Mouse (Mus musculus) MEL-GATA-1-ER (cell line): ENCODE measurements around the gene Enpep.

Source experiments
- DNase-seq: peaks from one replicate; pipeline ENCODE4 v3.0.0-alpha.2; 2012; ENCODE audit warnings: low read depth; ENCODE audit errors: extremely low read depth

Gene Enpep

DNA sequence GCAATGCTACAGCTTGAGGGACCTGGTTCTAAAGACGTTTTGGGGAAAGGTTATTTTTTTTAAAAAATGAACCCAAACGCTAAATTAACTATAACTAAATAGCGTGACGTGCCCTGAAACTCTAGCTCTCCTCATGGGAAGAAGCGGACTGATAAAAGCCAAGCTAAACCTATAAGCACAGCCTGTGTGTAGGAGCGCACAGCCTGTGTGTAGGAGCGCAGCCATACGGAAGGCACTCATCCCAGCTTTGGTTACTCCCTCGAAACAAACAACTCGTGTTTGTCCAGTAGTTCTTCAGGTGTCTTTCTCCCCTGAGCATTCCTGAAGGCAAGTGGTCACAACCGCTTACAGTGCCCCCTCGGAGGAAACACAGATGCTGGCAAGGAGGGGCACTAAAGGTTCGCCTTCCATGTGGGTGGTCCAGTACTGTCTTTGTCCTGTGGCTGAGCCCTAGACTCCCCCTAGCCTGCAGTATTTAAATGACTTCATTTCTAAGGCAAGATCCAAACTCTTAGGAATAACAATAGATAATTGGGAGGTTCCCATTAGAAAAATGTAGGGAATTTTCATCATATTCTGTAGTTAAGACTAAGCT is 93.8 kb downstream of the Enpep start:
- DNase-seq = no peak

DNA sequence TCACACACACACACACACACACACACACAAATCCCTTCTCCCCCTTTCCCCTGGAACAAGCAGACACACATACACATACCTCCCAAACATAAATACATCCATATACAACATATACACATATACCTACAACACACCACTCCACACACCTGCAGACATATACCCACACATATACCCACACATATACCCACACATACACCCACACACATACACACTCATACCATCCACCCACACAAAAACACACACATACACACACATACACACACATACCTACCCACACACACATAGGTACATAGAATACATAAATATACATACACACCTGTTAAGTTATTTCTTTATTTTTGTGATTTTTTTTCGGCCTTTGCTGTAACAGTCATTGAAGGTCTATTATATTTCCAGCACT is 94.5 kb downstream of the Enpep start:
- DNase-seq = no peak

DNA sequence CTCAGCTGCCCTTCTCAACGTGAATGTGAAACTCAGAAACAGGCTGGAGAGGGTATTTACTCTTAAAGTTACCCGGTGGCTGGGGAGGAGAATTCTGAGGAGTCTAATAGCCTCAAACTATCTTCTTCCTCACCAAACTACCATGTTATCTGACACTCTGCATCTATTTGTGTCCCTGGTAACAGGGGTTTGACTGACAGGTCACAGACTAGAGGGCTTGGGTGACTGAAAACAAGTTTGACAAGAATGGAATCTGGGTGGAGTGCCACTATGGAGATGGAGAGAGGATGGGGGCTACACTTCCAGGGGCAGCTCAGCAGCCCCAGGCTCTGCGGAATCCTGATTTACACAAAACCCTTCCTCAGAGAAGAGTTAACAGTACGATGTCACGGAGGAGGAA is 105.2 kb downstream of the Enpep start:
- DNase-seq = no peak

DNA sequence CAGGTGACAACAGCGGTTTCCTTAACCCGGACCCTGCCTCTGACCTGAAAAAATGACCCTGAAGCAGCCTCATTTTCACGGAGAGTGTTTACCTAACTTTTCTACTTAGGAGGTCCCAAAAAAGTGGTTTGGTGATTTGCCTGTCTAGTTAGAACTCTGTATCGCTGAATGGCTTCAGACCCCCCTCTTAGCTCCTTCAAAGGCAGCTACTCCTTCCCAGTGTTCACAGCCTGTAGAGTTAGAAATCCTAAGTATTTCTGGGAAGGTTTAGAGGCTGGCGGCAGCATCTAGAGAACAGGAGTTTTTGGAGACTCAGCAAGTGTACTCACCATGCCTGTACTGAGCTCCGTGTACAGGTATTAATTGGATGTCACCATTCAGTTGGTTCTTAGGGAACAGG is 105.8 kb downstream of the Enpep start:
- DNase-seq = no peak

DNA sequence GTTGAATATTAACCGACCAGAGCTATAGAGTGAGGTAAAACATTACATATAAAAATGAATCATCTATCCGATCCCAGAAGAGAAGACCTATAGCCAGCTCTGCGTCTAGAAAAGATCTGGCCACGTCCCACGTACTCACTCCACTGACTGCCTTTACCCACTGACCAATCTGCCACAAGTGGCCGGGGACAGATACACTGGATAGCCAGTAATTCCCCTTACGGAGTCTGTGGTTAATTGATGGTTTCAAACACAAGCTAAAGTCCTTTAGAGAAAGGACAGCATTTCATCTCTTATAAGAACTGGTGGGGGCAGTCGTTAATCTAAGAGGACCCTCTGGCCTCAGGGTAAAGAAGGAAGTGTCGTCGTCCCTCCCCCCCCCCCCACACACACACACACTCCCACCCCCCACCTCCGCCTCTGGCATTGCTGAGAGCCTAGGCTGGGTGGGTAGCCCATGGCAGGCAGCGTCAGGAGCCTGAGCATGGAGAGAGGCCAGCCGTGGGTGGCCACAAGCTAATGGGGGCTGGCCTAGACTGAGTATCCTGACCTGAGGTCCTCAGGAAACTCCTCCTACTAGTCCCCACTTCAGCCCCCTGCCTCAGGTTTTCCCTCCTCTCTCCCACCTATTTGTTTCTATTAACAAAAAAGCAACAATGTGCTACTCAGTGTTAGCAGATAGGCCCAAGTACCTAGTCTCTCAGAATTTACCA is 106.8 kb downstream of the Enpep start:
- no peak for DNase-seq

DNA sequence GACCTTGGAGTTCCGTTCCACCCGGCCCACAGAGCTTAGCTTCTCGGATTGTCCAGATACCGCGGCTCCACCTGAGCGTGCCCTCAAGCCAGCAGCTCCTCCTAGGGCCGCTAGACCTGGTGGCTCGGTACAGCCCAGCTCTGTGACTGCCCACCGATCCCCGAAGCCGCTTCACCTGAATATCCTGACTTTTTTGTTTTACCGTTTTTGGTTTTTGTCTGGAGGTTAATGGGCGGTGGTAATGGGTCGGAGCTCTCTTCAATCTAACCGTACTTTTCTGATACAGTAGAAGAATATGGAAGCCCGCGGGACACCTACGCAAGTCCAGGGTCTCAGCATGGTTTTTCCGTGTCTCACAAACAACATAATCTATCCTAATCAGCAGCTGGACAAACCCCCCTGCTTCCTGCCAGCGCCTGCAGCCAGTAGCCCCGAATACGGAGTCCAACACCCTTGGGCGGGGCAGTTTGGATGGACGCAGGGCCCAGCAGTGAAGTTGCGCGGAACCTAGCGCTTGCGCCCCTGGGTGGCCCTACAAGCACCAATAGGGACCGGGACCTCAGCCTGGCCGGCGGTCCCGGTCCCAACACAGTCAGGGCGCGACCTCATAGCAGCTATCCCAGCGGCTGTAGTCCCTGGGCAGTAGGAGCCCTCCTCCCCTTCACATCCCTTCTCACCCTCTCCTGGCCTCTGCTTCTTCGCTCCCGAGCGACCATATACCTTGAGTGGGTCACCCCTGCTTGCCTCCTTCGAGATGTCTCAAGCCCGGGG is 107.5 kb downstream of the Enpep start:
- DNase-seq = no peak

DNA sequence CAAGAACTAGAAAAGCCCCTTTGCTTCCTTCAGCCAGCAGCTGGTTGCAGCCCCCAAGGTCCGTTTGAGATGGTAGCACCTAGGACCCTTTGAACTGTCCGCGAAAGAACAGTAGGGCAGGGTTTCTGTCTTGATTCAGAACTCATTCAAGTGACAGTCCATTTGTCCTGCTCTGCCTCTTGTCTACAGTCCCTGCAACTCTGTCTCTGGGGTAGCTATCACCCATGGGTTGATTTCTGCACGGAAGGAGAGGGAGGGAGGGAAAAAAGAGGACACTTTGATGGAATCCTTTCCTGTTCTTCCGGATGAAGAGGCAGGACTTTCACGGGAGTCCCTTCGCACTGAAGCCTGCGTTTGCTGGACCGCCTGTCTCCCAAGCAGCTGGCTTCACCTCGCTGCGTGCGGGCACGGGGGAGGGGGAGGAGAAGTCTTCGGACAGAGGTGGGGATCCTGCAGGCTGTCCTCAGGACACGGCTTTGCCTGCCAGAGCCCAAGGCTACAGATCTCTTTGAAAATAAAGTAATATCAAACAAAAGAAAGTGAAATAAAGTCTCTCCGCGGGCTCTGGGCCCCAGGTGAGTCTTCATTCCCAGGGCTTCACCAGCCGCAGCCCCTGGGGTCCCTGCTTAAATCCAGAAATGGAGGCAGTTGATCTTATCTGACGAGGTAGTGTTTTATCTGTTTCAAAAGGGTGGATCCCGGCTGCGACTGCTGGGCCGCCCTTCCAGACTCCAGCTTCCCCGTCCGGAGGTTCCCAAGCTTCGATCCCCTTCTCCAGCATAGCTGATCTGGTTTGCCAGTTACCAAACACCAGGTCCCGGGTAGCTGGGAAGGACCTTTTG is 108.3 kb downstream of the Enpep start:
- DNase-seq = no peak

DNA sequence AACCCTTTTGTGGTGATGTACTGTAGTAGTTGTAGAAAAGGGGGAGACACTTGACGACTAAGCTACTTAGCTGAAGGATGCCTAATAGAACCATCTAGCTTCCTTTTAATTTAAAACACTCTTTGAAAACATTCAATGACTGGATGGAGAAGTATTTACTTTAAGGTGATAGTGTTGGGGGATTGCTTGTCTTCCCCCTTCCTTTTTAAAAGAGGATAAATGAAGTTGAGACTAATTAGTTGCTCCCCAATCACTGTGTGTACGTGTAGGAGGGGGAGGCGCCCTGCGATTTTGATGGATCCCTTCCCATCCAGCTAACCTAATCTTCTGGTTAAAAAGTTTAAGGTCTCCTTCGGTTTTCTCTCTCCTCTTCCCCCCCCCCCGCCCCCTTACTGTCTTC is 109.1 kb downstream of the Enpep start:
- DNase-seq = no peak

DNA sequence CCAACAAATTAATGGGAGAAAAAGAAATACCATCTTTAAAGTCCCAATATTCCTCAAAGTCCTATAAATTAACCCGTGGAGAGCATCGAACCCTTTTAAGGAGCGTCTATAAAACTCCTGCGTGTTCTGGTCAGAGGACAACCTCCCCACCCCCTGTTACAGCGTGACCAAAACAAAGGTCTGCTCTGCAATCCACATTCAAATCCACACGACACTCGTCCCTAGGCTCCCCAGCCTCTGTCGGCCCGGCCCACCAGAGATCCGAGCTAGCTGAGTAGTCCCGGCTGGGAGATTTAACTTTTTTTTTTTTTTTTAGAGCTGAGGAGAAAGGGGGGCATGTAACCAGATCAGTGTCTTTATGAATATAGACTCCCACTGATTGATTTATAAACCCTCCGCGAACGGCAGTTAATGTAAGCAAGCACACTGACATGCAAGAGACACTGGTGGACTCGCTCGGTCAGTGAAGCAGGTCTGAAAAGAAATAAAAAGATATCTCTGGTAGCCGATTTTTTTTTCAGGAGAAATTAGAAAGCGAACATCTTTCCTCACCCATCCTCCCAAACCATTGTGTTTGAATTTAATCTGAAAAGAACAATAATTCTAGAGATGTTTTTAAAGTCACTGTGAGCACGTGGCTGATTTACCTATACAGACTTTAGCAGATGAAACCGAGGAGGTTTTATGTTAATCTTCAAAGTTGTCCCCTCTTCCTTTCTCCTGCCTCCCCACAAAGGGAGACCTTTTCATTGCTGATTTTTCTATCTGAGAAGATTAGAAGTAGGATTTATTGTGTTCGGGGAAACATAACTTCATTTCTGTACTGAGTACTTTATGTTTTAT is 109.9 kb downstream of the Enpep start:
- no peak for DNase-seq

DNA sequence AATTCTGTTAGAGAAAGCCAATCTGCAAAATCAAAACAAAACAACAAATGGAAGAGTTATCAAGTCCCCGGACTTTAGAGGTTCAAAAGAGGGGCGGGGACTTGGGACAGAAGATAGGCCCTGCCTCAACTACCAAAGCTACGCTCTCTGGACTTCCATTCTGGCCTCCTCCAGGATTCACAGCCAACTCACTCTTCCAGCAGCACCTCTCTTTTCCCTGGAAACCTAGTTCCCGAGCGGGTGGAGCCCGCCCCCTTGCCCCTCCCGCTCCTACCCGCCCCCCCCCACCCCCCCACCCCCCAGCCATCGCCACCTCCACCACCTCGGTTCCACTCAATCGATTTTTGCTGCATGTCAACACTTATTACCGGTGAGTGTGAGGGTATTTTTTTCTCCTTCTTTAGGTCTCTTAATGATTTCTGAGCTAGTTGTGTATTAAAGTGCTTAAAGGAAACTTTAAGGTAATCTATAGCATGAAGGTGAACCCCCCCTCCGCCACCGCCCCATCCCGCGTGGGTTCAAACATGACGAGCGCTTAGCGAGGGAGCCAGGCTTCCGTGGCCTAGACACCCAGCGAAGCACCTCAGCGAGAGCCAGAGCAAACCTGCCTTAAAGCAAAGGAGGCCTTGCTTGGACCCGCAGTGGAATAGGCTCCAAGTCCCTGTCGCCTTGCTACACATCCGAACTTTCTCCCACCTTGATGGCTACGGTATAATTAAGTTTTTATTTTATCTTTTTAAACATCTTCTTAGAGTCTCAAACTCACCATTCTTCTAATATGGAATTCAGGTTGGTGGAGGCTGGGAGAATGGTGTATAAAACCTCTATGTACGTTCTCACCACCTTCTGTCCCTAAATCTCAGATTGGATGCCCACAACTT is 110.9 kb downstream of the Enpep start:
- no peak for DNase-seq

DNA sequence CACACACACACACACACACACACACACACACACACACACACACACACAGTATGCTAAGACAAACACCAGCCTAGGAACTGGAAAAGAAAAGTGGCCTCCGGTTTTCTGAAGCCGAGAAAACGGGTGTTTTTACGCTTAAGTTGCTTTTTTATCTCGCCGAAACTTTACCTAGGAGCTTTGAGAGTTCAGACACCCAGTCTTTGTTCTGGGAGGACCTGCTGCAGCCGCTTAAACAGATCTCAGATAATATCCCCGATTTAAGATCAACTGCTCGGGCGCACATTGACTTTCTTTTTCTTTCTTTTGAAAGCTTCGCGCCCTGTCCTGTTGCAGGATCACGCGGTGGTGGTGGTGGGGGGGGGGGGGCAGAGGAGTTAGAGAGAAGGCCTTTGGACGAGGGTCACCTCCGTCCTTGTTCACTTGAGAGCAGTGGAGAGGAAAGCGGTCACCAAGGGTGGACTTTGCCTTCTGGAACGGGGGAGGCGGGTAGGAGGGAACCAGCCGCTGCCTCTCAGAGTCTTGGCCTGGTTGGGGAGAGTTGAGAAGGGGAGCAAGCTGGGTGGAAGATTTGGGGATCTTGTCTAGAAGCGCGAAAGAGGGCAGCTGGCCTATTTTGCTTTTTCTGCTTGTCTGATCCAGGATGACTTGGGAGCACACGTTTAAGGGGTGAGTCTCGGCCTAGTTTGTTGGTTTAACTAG is 111.7 kb downstream of the Enpep start:
- DNase-seq = no peak

DNA sequence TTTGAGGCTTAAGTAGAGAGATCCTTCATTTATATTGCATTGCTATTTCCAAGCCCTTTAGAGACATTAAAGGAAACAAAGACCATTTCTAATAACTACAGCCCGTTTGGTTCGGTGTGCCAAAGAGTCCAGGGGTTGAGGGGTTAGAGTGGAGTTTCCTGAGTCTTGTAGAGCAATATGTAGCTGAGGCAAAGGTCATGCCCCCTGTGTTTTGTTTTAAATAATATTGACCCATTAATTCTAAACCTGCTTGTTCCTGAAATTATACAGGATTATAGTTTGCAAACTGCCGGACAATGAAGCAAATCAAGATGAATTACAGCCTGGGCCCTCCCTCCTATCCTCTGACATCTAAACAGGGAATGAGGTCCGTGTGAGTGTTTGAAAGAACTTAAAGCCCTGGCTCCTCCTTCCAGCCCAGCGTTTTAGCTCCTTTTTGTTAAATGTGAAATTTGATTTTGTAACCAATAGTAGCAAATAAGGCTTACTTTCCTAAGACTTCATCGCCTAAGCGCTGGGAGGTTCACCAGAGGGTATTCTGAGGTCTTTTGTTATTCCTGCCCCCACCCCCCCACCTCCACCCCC is 112.3 kb downstream of the Enpep start:
- no peak for DNase-seq
